Mouse (Mus musculus) urinary bladder, adult 2 months (tissue): Measurements from ENCODE around the gene Prkab2. TPM values are rescaled to one million over a fixed set of nuclear protein-coding genes. Genes with fewer than 3 reads are reported as not detected.
A peak's percentile ranks its signal among the peaks of the same experiment; 100 is the strongest.

ENCODE experiments used
- DNase-seq: peaks from one replicate; pipeline ENCODE4 v3.0.0; 2022; ENCODE audit warnings: low spot score
- polyA plus RNA-seq: library from polyadenylated mRNA; depleted of rRNA; stranded (reverse); fragments of >200 nt; gene quantifications from 2 replicates; pipeline ENCODE4 v1.2.3, GENCODE M21; 2012; rRNA removed

The Prkab2 gene
- polyA plus RNA-seq: 63.1 and 78.0 TPM in 2 replicates

DNA sequence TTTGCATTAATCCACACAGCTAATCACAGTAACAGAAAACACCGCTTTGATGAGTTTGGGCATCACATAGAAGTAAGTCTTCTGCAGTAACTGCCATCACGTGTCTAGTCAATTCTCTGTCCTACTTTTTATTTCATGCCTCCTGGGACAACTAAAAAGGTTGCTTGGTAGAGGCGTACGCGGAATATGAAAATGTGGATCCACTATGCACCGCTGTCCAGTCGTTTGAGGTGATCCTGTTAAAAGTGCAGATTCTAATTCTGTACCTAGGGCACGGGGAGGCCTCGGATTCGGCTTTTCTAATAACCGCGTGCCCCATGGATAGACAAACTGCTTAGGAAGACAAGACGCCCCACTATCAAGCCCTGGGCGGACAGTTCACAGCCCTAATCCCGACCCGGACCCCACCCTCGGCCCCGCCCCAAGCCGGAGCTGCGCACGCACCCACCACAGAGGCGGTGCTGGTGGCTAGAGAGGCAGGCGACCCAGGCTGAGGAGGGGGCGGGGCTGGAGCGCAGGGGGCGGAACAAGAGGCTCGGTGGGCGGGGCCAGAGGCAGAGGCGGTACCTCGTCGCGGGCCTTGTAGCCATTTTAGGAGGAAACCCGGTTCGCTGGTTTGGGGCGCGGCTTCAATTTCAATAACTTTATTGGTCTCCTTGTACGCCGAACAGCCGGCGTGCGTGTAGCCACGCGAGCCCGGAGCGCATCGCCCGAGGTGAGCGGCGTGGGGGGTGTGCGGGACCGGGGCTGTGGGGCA is at the start of gene Prkab2:
Prkab2 (plus strand) TSS at position 539 of the 757 bp plus-strand sequence.
- DNase-seq: peak; percentile 98

- no peak for DNase-seq
Observed at GRCm38 (mm10) chr3:97609201-97609844, 48.7 kb upstream of the Prkab2 start.

DNA sequence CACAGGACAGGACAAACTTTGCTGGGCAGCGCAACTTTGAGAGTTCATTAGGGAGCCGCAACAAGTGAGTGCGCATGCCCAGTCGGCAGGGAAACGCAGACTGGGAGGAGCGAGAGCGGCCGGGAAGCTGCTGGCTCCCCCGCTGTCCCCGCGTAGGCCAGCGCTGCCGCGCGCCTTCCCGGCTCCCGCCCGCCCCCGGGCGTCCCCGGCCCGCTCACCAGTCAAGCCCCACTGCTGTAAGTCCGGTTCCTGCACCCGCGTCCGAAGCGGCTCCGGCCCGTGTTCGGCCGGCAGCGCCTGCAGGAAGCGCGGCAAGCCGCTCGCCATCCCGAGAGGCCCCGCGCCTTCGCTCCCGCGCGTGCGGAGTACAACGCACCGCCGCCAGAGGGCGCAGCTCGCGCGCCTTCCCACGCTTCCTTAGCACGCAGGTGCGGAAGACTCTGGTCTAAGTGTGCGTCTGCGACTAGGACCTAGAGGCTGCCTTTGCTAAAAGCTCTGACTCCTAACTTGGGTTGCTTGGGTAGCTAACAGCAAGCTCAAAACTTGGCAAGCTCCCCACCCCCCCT is 48.1 kb upstream of the Prkab2 start, which contains the start of gene Chd1l:
Chd1l (minus strand) TSS at position 359 of the 566 bp plus-strand sequence.
- DNase-seq: peak; percentile 97

DNA sequence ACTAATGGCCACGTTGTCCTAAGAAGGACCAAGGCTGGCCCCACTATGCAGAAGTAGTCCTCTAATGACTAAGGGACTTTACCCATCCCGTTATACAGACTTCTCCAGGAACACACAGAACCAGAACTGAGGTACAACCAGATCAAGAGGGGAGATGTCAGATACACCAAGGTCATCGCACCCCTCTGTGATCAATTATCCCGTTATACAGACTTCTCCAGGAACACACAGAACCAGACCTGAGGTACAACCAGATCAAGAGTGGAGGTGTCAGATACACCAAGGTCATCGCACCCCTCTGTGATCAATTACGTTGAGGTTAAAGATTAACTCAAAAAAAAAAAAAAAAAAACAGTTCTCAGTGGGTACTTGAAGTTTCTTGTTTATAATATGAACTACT is 47.0 kb upstream of the Prkab2 start:
- DNase-seq: no peak

GRCm38 (mm10) chr3:97615154-97615553 is 42.8 kb upstream of the Prkab2 start:
- DNase-seq: no peak

DNA sequence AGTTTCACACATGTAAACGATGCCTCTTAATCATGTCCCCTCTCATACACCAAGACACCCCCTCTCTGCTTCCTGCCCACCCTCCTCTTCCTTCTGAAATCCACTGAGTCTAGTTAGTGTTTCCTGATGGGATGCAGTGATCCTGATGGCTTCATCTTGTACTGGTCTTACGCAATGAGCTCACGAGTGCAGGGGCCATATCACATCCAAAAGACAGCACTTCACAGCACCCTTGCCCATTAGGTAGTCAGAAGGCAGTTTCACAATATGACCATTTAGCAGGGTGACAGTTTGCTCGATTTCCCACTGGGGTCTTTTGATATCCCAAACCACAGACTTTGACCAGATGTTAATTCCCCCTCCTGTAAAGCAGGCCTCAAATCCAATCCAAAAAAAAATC is 42.1 kb upstream of the Prkab2 start:
- no peak for DNase-seq

DNA sequence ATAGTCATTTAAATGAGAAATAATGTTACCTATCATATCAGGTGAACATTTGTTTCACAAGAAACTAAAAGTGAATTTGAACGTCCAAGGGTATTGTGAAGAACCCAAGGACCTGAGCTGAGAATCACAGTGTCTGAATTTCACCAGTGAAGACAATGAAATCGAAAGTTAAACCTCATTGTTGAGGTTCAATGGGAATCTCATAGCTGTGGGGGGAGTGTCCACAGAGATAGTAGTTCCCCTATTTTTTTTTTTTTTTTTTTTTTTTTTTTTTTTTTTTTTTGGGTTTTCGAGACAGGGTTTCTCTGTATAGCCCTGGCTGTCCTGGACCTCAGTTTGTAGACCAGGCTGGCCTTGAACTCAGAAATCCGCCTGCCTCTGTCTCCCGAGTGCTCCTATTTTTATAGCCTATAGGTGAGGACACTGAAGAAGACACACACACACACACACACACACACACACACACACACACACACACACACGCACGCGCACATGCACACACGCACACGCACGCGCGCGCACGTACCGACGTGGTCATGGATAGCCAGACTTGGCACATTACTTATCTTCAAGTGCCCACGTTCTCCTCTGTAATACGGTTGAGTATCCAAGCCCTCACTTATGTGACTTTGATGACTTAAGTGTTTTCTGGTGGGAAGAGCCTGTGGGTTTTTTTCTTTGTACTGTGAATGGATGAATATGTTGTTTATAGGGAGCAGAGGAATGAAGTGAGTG is 40.7 kb upstream of the Prkab2 start:
- no peak for DNase-seq

GRCm38 (mm10) chr3:97617899-97618298 is 40.1 kb upstream of the Prkab2 start:
- no peak for DNase-seq

DNA sequence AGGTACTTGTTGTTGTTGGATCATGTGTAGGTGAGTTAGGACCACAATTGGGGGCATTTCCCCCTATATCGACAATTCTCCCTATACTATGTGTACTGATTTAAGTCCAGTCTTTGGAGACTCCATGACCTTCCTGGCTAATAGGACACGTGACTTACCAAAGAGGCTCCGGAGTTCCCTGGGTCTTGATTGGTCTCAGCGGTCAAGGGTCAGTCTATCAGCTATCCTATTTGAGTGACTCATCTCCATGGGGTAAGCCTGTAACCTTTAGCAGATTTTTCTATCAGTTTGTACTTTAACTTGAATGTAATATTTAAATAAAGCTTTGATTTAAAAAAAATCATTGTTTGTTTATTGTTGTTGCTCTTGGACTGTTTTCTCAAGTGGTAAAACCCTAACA is 37.3 kb upstream of the Prkab2 start:
- no peak for DNase-seq

DNA sequence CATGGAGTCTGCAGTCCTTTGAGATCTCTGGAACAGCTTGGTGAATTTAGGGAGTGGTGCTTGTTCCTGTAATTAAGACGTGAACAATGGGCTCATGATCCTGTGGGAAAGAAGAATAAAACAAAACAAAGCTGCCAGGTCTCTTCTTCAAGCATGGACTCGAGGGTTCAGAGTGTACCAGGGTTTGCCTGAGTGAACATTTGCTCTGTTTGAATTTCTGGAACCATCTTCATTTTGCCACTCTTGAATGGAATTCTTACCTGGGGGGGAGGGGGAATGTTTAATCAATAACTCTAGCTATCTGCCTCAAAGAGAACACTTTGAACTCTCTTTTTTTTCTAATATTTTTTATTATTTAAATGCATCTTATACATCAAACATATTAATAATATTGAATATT is 33.4 kb upstream of the Prkab2 start:
- DNase-seq: no peak

DNA sequence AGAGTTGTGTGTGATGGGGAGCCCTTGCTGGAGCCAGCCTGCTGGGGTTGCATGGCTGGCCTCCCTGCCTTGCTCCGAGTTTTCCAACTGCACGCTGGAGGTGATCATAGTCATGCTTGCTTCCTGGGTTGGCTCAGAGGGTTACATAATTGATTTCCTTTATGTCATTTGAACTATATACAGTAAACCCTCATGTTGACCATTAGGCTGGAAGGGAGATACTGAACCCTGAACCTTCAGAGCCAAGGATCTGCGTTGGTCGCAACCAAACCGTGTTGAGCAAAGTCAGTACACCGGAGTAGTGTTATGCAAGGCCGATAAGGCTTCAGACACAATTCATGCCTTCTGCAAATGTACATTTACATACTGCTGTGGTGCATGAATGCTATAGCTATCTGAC is 30.1 kb upstream of the Prkab2 start:
- no peak for DNase-seq

- peak; percentile 85 for DNase-seq
Observed at GRCm38 (mm10) chr3:97628391-97629001, 29.5 kb upstream of the Prkab2 start, which contains the start of gene Fmo5. Gene Fmo5, plus strand, starts transcription at chr3:97628804.

DNA sequence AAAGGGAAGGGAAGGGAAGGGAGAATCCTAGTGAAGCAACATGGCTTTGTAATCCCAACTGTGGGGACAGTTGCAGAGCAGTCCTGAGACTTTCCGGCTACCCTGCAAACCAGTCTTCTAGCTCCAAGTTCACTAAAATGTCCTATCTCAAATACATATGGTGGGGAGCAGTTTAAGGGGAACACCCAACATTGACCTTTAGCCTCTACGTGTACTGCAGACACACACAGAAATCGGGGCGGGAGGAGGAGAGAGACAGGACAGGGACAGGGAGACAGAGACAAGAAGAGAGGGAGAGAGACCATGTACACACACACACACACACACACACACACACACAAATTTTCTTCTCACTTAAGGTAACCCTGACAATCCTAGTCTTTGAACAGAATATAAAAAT is 28.1 kb upstream of the Prkab2 start:
- DNase-seq: no peak

DNA sequence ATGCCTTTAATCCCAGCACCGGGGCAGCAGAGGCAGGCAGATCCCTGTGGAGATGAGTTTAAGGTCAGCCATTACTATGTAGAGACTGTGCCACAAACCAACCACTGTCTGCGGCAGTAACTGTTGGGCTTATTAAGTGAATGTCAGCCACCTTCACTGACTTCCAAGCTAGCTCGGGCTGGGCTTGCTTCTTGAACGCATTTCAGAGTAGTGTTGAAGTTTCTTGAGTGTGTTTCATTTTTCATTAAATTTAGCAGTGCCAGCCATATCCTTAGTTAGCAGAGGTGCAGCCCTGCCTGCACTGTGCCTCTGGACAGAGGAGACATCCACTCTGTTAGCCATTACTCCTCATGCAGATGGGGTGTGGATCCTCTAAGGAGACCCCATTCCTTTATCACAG is 27.2 kb upstream of the Prkab2 start:
- no peak for DNase-seq

DNA sequence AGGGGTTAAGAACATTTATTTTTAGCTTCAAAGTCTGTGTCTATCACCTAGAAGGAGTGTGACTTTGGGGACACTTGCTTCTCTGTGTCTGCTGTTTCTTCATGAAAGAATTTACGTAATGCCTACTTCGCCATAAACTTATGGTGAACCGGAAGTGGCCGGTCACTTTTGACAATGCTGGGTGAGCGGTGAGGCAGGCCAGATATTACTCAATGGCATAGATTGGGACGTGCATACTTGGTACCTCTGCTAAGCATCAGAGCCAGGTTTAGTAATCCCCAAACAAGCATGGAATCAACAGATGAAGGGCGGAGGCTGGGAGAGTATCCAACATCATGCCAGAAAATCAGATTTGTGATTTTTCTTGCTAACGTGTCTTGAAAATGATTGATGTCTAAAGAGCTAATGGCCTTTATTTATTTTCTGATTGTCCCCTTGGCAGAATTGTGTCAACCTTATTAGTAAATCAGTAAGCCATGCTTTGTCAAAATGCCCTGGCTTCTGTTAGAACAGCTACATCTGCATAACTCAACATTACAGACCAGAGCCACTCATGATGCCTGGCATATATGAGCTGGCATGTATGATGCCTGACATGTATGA is 26.6 kb upstream of the Prkab2 start:
- no peak for DNase-seq

DNA sequence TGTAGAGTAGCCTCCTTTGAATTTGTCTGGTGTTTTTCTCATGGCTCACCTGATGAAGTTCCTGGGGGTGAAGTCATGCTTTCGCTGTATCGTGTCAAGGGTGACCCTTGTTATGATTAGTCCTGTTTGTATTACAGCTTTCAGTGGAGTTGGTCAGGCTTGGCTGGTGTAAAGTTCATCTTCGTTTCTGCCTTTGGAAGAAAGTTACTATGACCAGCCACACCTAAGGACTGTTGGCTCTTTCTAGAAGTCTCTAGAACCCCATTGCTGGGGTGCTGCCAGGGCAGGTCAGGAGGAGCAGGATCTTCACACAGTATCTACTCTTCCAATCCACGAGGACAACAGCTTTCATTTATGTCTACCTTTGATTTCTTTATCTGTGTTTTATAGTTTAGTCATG is 24.5 kb upstream of the Prkab2 start:
- no peak for DNase-seq

DNA sequence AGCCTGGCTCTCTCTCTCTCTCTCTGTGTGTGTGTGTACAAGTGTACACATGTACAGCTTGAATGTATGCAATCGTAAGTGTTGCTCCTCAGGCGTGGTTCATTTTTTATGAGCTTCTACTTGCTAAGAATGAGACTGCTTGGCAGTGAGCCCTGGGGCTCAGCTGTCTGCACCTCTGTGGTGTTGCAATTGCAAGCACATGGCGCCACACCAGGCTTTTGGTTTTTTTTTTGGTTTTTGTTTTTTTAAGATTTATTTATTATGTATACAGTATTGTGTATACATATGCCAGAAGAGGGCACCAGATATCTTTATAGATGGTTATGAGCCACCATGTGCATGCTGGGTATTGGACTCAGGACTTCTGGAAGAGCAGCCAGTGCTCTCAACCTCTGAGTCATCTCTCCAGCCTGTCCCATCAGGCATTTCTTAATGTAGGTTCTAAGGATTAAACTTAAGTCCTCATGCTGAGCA is 23.7 kb upstream of the Prkab2 start:
- DNase-seq: no peak

DNA sequence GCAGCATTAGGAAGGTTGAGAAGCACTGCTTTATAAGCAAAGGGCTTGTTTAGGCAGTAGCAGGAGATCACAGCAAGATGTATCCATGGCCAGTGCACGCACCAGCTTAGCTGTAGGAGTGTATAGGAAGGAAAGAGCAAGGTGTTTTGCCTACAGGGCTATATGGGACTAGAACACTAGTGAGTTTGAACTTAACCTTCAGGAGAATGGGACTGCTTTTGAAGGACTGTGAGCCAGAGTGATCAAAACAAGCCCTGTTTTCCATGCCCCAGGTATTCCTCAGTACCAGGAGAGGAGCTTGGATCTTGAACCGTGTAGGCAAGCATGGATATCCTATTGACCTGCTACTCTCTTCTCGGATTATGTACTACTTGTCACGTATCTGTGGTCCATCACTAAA is 16.6 kb upstream of the Prkab2 start:
- no peak for DNase-seq

DNA sequence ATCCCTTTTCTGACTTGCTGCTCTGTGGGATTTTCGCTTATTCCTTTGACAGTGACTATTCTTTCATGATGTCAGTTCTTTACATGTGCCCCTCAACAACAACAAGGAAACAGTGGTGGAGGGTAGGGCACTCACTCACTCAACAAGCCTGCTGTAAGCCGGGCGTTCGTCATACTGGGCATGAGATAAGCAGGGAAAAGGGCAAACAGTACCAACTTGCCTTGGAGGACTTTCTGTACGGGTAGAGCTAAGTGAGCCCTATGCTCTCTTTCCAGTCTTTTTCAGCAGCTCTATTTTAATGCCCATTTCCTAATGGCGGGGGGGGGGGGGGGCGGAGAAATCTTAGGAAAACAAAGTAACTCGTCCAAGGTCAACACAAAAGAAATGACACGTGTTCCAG is 16.0 kb upstream of the Prkab2 start:
- DNase-seq: no peak

DNA sequence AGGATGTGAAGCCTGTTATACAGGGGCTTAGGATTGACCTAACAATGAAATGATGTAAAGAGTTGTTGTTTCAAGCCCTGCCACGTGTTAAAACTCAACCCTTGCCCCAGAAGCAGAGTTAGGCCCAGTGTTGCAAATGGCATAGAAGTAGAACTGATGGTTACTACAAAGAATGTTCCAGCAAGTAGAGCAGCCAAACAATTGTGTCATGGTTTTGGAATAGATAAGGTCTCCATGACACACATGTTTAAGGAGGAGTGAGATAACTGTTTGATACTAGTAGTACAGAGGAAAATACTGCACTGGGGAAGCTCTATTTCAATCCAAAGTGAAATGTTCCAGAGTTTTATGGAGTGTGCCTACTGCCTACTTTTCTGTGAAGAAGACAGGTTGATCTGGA is 9.5 kb upstream of the Prkab2 start:
- no peak for DNase-seq

DNA sequence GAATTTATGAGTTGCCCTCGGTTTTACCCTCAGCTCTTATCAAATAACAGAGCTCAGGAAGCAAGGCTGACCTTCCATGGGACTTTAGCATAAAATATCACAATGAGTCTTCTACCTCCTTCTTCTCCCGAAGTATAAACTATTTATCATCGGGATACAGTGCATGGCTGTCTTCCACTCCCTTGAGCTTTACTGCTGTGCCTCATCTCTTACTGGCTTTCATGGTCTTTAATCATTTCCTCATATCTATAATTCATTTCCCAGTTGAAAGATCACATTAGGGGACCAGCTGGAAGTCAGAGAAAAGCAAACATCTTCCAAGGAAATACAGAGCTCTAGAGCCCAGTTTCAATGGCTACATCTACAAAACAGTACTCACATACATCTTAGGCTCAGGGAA is 9.0 kb upstream of the Prkab2 start:
- DNase-seq: no peak
